In genomic region chr1:71764951-71765350, GRCm38 (mm10) we compare ENCODE assay signal across 9 mouse cellular contexts.
"Had no signal": no experiment of that assay in that cellular context is flagged by ENCODE, and none has a peak within 500 bp of the region (broad histone marks: within the 10 kb centered on the region; RNA-seq: fewer than 3 reads in every experiment).

No protein-coding gene starts in this region.

- DNase-seq: kidney, adult 11 months; kidney, adult 8-10 months; kidney, postnatal 10 days; kidney, postnatal 36 days; liver; lung, postnatal 10 days; thymus, adult 2 months; thymus, postnatal 14 days; thymus, postnatal 4 days had no signal
